Mouse (Mus musculus): ENCODE data around the gene Gm5478. TPM values are rescaled to one million over a fixed set of nuclear protein-coding genes. Genes with fewer than 3 reads are reported as not detected.
"Not testable (repeated sequence)": the region's sequence is repeated elsewhere in the genome, so short reads cannot be mapped to it uniquely, and the experiment has no call there.

The Gm5478 gene
- polyA plus RNA-seq (2014; fragmentation: Nextera tagmentation; extraction: Ambion mirVana) = not detected in 2 replicates

- Histone ChIP-seq H3K27me3 (ENCODE audit: control insufficient read depth, insufficient read depth, low read length) (no peaks in the 10 kb centered on the region), H3K4me1 (ENCODE audit: control insufficient read depth, insufficient read depth, low read length) (no peaks in the 10 kb centered on the region), H3K27ac (ENCODE audit: low read depth, low read length) (no peak within 1 kb of the TSS), H3K9me3 (ENCODE audit: control insufficient read depth, low read length) (no peaks in the 10 kb centered on the region), H3K36me3 (ENCODE audit: control insufficient read depth, insufficient read depth, low read length) (no peaks in the 10 kb centered on the region), H3K9ac (replicated peaks; ENCODE audit: low read depth, low read length) (no peak within 1 kb of the TSS), H3K4me2 (ENCODE audit: low read depth, low read length) (no peak within 1 kb of the TSS), H3K4me3 (ENCODE audit: low read depth, low read length) (no peak within 1 kb of the TSS)
- no peak for ATAC-seq (ENCODE audit: low read depth)
- WGBS = 78% methylated on average over 3 of the region's 3 CpGs
Observed at GRCm38 (mm10) chr15:101647280-101647679, at the start of gene Gm5478. Gene Gm5478, minus strand, starts transcription at chr15:101647380.

GRCm38 (mm10) chr15:101694207-101694606 lies 47.0 kb upstream of the Gm5478 start, which contains the start of gene Krt6a:
Gene Krt6a, minus strand, starts transcription at chr15:101694307.
- no peak within 1 kb of the TSS for H3K27ac ChIP-seq (ENCODE audit: low read depth, low read length)
- H3K4me3 ChIP-seq (ENCODE audit: low read depth, low read length) = no peak within 1 kb of the TSS
- 89% methylated on average over 5 of the region's 5 CpGs for WGBS
- no peaks in the 10 kb centered on the region for H3K4me1 ChIP-seq (ENCODE audit: control insufficient read depth, insufficient read depth, low read length)
- H3K27me3 ChIP-seq (ENCODE audit: control insufficient read depth, insufficient read depth, low read length) = no peaks in the 10 kb centered on the region
- no peak within 1 kb of the TSS for H3K9ac ChIP-seq (replicated peaks; ENCODE audit: low read depth, low read length)
- H3K4me2 ChIP-seq (ENCODE audit: low read depth, low read length) = no peak within 1 kb of the TSS
- no peaks in the 10 kb centered on the region for H3K36me3 ChIP-seq (ENCODE audit: control insufficient read depth, insufficient read depth, low read length)
- no peak for ATAC-seq (ENCODE audit: low read depth)
- H3K9me3 ChIP-seq (ENCODE audit: control insufficient read depth, low read length) = no peaks in the 10 kb centered on the region

- not testable (repeated sequence) for H3K4me1 ChIP-seq (ENCODE audit: control insufficient read depth, insufficient read depth, low read length); H3K9me3 ChIP-seq (ENCODE audit: control insufficient read depth, low read length); H3K27me3 ChIP-seq (ENCODE audit: control insufficient read depth, insufficient read depth, low read length); ATAC-seq (ENCODE audit: low read depth); H3K36me3 ChIP-seq (ENCODE audit: control insufficient read depth, insufficient read depth, low read length); H3K9ac ChIP-seq (replicated peaks; ENCODE audit: low read depth, low read length); H3K27ac ChIP-seq (ENCODE audit: low read depth, low read length); H3K4me3 ChIP-seq (ENCODE audit: low read depth, low read length); H3K4me2 ChIP-seq (ENCODE audit: low read depth, low read length)
- 96% methylated on average over 5 of the region's 5 CpGs for WGBS
Observed at GRCm38 (mm10) chr15:101690460-101690859, 43.3 kb upstream of the Gm5478 start.

- Histone ChIP-seq H3K27ac (ENCODE audit: low read depth, low read length) (no peak overlapping the region), H3K4me3 (ENCODE audit: low read depth, low read length) (no peak overlapping the region), H3K9ac (replicated peaks; ENCODE audit: low read depth, low read length) (no peak overlapping the region), H3K9me3 (ENCODE audit: control insufficient read depth, low read length) (no peaks in the 10 kb centered on the region), H3K36me3 (ENCODE audit: control insufficient read depth, insufficient read depth, low read length) (no peaks in the 10 kb centered on the region), H3K4me2 (ENCODE audit: low read depth, low read length) (no peak overlapping the region), H3K27me3 (ENCODE audit: control insufficient read depth, insufficient read depth, low read length) (no peaks in the 10 kb centered on the region), H3K4me1 (ENCODE audit: control insufficient read depth, insufficient read depth, low read length) (no peaks in the 10 kb centered on the region)
- 73% methylated on average over 2 of the region's 2 CpGs for WGBS
- ATAC-seq (ENCODE audit: low read depth) = no peak
Observed at GRCm38 (mm10) chr15:101688161-101688560, 41.0 kb upstream of the Gm5478 start.

- Histone ChIP-seq H3K9ac (replicated peaks; ENCODE audit: low read depth, low read length) (no peak within 1 kb of the TSS), H3K9me3 (ENCODE audit: control insufficient read depth, low read length) (no peaks in the 10 kb centered on the region), H3K4me2 (ENCODE audit: low read depth, low read length) (no peak within 1 kb of the TSS), H3K27ac (ENCODE audit: low read depth, low read length) (no peak within 1 kb of the TSS), H3K4me3 (ENCODE audit: low read depth, low read length) (no peak within 1 kb of the TSS), H3K27me3 (ENCODE audit: control insufficient read depth, insufficient read depth, low read length) (no peaks in the 10 kb centered on the region), H3K4me1 (ENCODE audit: control insufficient read depth, insufficient read depth, low read length) (no peaks in the 10 kb centered on the region), H3K36me3 (ENCODE audit: control insufficient read depth, insufficient read depth, low read length) (no peaks in the 10 kb centered on the region)
- 95% methylated on average over 2 of the region's 2 CpGs for WGBS
- ATAC-seq (ENCODE audit: low read depth) = no peak
Observed at GRCm38 (mm10) chr15:101680187-101680586, 33.0 kb upstream of the Gm5478 start, which contains the start of gene Krt6b. Gene Krt6b, minus strand, starts transcription at chr15:101680287.

GRCm38 (mm10) chr15:101675978-101676377 lies 28.8 kb upstream of the Gm5478 start:
- H3K27me3 ChIP-seq (ENCODE audit: control insufficient read depth, insufficient read depth, low read length) = no peaks in the 10 kb centered on the region
- no peaks in the 10 kb centered on the region for H3K36me3 ChIP-seq (ENCODE audit: control insufficient read depth, insufficient read depth, low read length)
- H3K4me1 ChIP-seq (ENCODE audit: control insufficient read depth, insufficient read depth, low read length) = no peaks in the 10 kb centered on the region
- H3K9me3 ChIP-seq (ENCODE audit: control insufficient read depth, low read length) = no peaks in the 10 kb centered on the region
- WGBS = 82% methylated on average over 1 of the region's 1 CpGs
- no peak for ATAC-seq (ENCODE audit: low read depth)
- no peak overlapping the region for H3K9ac ChIP-seq (replicated peaks; ENCODE audit: low read depth, low read length)
- no peak overlapping the region for H3K4me3 ChIP-seq (ENCODE audit: low read depth, low read length)
- H3K27ac ChIP-seq (ENCODE audit: low read depth, low read length) = no peak overlapping the region
- no peak overlapping the region for H3K4me2 ChIP-seq (ENCODE audit: low read depth, low read length)

- H3K9me3 ChIP-seq (ENCODE audit: control insufficient read depth, low read length) = no peaks in the 10 kb centered on the region
- no peak overlapping the region for H3K27ac ChIP-seq (ENCODE audit: low read depth, low read length)
- H3K36me3 ChIP-seq (ENCODE audit: control insufficient read depth, insufficient read depth, low read length) = no peaks in the 10 kb centered on the region
- ATAC-seq (ENCODE audit: low read depth) = no peak
- no peak overlapping the region for H3K4me2 ChIP-seq (ENCODE audit: low read depth, low read length)
- whole genome bisulfite sequencing = 84% methylated on average over 5 of the region's 5 CpGs
- no peaks in the 10 kb centered on the region for H3K27me3 ChIP-seq (ENCODE audit: control insufficient read depth, insufficient read depth, low read length)
- no peak overlapping the region for H3K4me3 ChIP-seq (ENCODE audit: low read depth, low read length)
- H3K4me1 ChIP-seq (ENCODE audit: control insufficient read depth, insufficient read depth, low read length) = no peaks in the 10 kb centered on the region
- H3K9ac ChIP-seq (replicated peaks; ENCODE audit: low read depth, low read length) = no peak overlapping the region
Observed at GRCm38 (mm10) chr15:101652736-101653265, 5.6 kb upstream of the Gm5478 start.

GRCm38 (mm10) chr15:101627884-101628283 lies 19.3 kb downstream of the Gm5478 start, which contains the start of gene Gm5414:
Gene Gm5414, minus strand, starts transcription at chr15:101628188.
- no peak for ATAC-seq (ENCODE audit: low read depth)
- no peak within 1 kb of the TSS for H3K27ac ChIP-seq (ENCODE audit: low read depth, low read length)
- H3K4me1 ChIP-seq (ENCODE audit: control insufficient read depth, insufficient read depth, low read length) = no peaks in the 10 kb centered on the region
- no peak within 1 kb of the TSS for H3K4me3 ChIP-seq (ENCODE audit: low read depth, low read length)
- 84% methylated on average over 2 of the region's 2 CpGs for WGBS
- no peaks in the 10 kb centered on the region for H3K27me3 ChIP-seq (ENCODE audit: control insufficient read depth, insufficient read depth, low read length)
- no peaks in the 10 kb centered on the region for H3K36me3 ChIP-seq (ENCODE audit: control insufficient read depth, insufficient read depth, low read length)
- H3K4me2 ChIP-seq (ENCODE audit: low read depth, low read length) = no peak within 1 kb of the TSS
- H3K9ac ChIP-seq (replicated peaks; ENCODE audit: low read depth, low read length) = no peak within 1 kb of the TSS
- H3K9me3 ChIP-seq (ENCODE audit: control insufficient read depth, low read length) = no peaks in the 10 kb centered on the region

GRCm38 (mm10) chr15:101599123-101599522 lies 48.1 kb downstream of the Gm5478 start:
- no peaks in the 10 kb centered on the region for H3K9me3 ChIP-seq (ENCODE audit: control insufficient read depth, low read length)
- H3K4me1 ChIP-seq (ENCODE audit: control insufficient read depth, insufficient read depth, low read length) = no peaks in the 10 kb centered on the region
- no peaks in the 10 kb centered on the region for H3K27me3 ChIP-seq (ENCODE audit: control insufficient read depth, insufficient read depth, low read length)
- ATAC-seq (ENCODE audit: low read depth) = no peak
- 71% methylated on average over 6 of the region's 6 CpGs for WGBS
- no peak overlapping the region for H3K9ac ChIP-seq (replicated peaks; ENCODE audit: low read depth, low read length)
- H3K4me3 ChIP-seq (ENCODE audit: low read depth, low read length) = no peak overlapping the region
- no peak overlapping the region for H3K27ac ChIP-seq (ENCODE audit: low read depth, low read length)
- H3K4me2 ChIP-seq (ENCODE audit: low read depth, low read length) = no peak overlapping the region
- H3K36me3 ChIP-seq (ENCODE audit: control insufficient read depth, insufficient read depth, low read length) = no peaks in the 10 kb centered on the region

Data from neural tube, embryonic 14.5 days (tissue).